Mouse (Mus musculus) liver (tissue): ENCODE results near the gene Bud31.
"Not testable (repeated sequence)": the region's sequence is repeated elsewhere in the genome, so short reads cannot be mapped to it uniquely, and the experiment has no call there.

Experiments
- DNase-seq: peaks from one replicate; pipeline ENCODE4 v3.0.0-alpha.2; 2020; ENCODE audit warnings: mixed read lengths

The Bud31 gene

GRCm38 (mm10) chr5:145129773-145130172, 10.4 kb upstream of the Bud31 start:
- DNase-seq, result not testable (repeated sequence)

- no peak for DNase-seq
Observed at GRCm38 (mm10) chr5:145130191-145130590, 10.0 kb upstream of the Bud31 start.

GRCm38 (mm10) chr5:145130995-145131394, 9.2 kb upstream of the Bud31 start:
- no peak for DNase-seq

GRCm38 (mm10) chr5:145133275-145133674, 6.9 kb upstream of the Bud31 start:
- DNase-seq, result not testable (repeated sequence)

- no peak for DNase-seq
Observed at GRCm38 (mm10) chr5:145138836-145139235, 1.3 kb upstream of the Bud31 start.

- DNase-seq, result peak; percentile 40
Observed at GRCm38 (mm10) chr5:145140611-145141010, 449 bp downstream of the Bud31 start.

GRCm38 (mm10) chr5:145147748-145148147, 7.6 kb downstream of the Bud31 start:
- DNase-seq, result no peak

GRCm38 (mm10) chr5:145149294-145149693, 9.1 kb downstream of the Bud31 start:
- DNase-seq, result no peak

GRCm38 (mm10) chr5:145152690-145153089, 12.5 kb downstream of the Bud31 start:
- peak; percentile 41 for DNase-seq

- DNase-seq, result no peak
Observed at GRCm38 (mm10) chr5:145161361-145161760, 21.2 kb downstream of the Bud31 start.

- no peak for DNase-seq
Observed at GRCm38 (mm10) chr5:145164710-145165109, 24.5 kb downstream of the Bud31 start.

GRCm38 (mm10) chr5:145165184-145165583, 25.0 kb downstream of the Bud31 start:
- no peak for DNase-seq

- peak; percentile 99 for DNase-seq
Observed at GRCm38 (mm10) chr5:145166536-145167305, 26.6 kb downstream of the Bud31 start, which contains the start of the genes Ptcd1 and Cpsf4. TSS of gene Ptcd1 (minus strand) at chr5:145167108. TSS of gene Cpsf4 (plus strand) at chr5:145167213.

- DNase-seq, result peak; percentile 27
Observed at GRCm38 (mm10) chr5:145167306-145167661, 27.1 kb downstream of the Bud31 start.

GRCm38 (mm10) chr5:145178461-145178980, 38.4 kb downstream of the Bud31 start:
- no peak for DNase-seq

GRCm38 (mm10) chr5:145185244-145185643, 45.1 kb downstream of the Bud31 start:
- DNase-seq, result no peak

- DNase-seq, result peak; percentile 56
Observed at GRCm38 (mm10) chr5:145189416-145189815, 49.3 kb downstream of the Bud31 start.

GRCm38 (mm10) chr5:145190373-145190772, 50.2 kb downstream of the Bud31 start:
- no peak for DNase-seq

- peak; percentile 92 for DNase-seq
Observed at GRCm38 (mm10) chr5:145190875-145191798, 51.0 kb downstream of the Bud31 start.

GRCm38 (mm10) chr5:145191962-145192361, 51.8 kb downstream of the Bud31 start, which contains the start of gene Atp5j2:
TSS of gene Atp5j2 (minus strand) at chr5:145192062.
- no peak for DNase-seq
